Mouse (Mus musculus): ENCODE results near the gene Tom1l2. TPM values are rescaled to one million over a fixed set of nuclear protein-coding genes. Genes with fewer than 3 reads are reported as not detected.

Gene Tom1l2
- total RNA-seq, 2 experiments from 2014 or later = 218 to 221 TPM

DNA sequence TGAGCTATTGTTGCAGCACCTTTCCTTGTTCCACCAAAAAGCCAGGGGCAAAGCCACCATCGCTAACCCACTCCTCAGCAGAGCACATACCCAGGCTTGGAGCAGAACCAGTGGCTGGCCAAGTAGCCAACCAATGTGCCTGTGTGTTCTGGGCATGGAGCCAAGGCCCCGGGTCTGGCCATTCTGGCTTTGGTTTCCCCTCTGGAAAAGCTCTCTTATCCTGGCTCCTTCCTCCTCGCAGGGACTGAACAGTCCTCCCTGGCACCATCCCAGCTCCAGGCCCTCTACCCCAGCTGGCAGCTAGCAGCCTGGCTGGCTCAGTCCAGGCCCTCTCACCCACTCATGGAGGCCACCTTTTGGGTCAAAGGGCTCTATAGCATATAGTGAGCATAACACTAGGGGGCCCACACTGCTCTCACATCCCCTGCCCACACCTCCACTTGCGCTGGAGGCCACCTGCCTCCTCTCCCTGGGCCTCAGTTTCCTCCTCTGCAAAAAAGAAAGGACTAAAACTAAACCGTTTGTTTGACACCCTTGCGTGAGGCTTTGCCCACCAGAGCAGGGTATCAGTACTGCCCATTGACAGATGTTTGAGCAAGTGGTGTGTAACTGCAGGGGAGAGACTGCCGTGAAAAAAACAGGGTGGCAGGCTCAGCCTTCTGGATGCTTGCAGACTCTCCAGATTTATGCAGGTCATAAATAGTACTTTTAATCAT, 143.3 kb downstream of the Tom1l2 start:
- DNase-seq (ENCODE audit: low spot score in 2 of 2) = peak; percentile 66 to 74

- DNase-seq (ENCODE audit: low spot score in 2 of 2) = no peak
Measured at GRCm38 (mm10) chr11:60208712-60209111, 144.0 kb downstream of the Tom1l2 start.

DNA sequence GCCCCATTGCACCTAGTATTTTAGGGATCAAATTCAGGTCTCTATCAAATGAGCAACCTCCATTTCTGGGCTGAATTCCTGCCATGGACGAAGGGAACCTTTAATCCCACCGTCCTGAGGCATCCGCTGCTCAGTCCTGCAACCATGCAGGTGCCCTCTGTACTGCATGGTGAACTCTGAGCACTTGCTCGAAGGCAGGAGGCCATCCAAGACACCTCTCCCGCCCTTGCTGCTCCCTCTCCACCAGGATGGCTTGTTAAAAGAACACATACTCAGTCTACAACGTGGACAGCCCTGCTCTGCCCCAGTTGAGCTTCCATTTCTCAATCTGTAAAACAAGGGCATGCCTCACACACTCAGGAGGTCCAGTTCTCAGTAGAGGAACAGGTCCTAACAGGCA, 144.5 kb downstream of the Tom1l2 start:
- DNase-seq (ENCODE audit: low spot score in 2 of 2) = no peak

DNA sequence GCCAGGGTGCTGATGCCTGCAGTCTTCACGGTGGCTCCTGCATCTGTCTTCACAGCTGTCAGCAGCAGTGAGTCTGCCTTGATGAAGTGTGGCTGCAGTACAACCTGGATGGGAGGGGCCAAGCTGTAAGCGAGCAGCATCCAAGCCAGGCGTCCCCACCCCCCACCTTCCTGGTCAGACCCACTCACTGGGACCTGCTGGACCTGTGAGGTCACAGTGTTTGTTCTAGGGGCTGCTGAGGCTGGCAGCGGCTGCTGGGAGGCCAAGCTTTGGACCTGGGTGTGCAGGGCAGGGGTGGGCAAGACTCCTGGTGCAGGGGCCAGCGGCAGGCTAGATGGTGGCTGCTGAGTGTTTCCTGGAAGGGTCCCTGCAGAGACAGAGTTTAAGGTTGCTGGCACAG, 146.5 kb downstream of the Tom1l2 start:
- DNase-seq (ENCODE audit: low spot score in 2 of 2) = no peak

GRCm38 (mm10) chr11:60205026-60205425, 147.7 kb downstream of the Tom1l2 start:
- no peak for DNase-seq (ENCODE audit: low spot score in 2 of 2)

DNA sequence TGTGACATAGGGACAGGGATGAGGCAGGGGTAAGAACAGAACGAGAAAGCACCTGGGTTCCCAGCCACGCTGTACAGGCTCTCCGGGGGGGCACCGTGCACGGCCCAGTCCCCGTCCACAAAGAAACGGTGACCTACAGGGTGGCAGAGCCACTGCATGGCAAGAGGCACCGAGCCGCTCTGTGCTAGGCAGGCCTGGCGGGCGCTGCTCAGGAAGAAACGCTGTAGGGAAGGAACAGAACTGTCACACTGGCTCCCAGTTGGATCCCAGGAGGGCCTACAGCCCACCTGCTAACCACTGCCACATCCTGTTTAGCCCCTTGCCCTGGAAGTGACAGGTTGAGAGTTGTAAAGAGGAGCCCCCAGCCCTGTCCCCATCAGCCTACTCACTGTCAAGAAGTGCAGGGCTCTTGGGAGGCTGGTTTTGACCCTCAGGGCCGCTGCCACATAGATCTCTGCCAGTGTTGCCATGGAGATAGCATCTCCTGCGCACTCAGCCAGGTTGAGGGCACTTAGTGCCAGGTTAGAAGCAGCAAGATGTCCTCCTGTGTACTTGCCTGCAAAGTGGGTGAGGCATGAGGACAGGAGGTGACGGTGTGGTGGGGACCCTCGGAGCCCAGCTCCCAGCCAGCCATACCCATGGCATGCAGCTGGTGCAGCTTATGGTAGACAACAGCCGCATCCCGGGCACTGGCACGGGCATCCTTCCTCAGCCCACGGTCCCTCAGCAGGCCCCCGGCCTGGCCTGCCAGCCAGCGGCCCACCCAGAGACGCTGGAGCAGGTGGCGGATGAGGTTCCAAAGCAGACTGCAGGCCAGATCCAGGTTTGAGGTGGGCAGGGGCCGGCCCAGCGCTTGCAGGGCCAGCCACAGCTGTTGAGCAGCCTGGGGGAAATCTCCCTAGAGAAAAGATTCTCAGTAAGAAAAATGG, 149.7 kb downstream of the Tom1l2 start:
- no peak for DNase-seq (ENCODE audit: low spot score in 2 of 2)

GRCm38 (mm10) chr11:60200384-60200783, 152.3 kb downstream of the Tom1l2 start:
- no peak for DNase-seq (ENCODE audit: low spot score in 2 of 2)

DNA sequence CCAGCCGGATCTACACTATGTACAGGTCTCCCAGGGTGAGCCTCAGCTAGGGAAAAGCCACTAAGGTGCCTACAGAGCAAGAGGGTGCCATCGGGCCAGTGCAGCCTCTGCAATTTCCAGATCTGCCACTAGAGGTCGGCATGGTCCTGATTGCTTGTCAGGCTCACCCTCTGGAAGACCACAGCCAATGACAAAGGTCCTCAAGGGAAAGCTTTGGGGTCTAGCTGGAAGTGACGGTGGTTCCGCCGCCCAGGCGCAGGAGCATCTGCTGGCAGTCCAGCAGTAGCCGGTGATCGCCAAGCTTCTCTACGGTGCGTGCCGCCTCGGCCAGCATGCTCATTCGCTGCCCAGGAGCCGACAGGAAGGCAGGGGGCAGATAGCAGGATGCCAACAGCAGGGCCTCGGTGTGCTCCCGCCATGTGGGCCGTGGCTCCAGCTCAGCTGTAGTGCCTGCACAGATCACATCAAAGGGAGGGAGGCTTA, 153.0 kb downstream of the Tom1l2 start:
- peak; percentile 93 to 96 for DNase-seq (ENCODE audit: low spot score in 2 of 2)

- no peak for DNase-seq (ENCODE audit: low spot score in 2 of 2)
Measured at GRCm38 (mm10) chr11:60198651-60199050, 154.1 kb downstream of the Tom1l2 start.

DNA sequence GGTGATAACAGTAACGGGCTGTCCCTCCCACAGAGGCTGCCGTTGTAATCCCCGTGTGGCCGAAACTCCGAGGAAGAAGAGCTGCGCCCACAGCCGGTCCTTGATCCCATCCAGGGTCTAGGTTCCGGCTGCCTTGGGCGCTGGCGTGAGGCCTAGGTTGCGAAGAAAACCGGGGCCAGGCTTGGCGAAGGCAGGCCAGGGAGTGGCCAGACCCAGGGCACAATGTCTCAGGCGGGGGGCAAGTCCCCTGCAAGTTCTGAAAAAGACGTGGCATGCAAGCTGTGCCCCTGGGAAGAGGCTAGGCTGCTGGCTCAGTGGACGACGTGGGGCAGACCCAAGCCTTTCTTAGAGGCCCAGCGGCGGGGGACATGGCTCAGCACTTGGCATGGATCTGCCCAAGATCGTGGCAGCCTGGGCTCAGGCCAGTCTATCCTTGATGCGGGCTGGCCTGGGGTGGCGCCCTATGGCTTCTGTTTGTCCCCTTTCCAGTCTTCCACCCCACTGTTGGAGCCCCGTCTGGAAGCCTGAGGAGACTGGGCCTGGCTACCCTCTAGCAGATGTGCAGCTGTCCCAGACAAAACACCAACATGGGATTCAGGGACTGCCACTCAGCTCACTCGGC, 154.6 kb downstream of the Tom1l2 start:
- no peak for DNase-seq (ENCODE audit: low spot score in 2 of 2)

DNA sequence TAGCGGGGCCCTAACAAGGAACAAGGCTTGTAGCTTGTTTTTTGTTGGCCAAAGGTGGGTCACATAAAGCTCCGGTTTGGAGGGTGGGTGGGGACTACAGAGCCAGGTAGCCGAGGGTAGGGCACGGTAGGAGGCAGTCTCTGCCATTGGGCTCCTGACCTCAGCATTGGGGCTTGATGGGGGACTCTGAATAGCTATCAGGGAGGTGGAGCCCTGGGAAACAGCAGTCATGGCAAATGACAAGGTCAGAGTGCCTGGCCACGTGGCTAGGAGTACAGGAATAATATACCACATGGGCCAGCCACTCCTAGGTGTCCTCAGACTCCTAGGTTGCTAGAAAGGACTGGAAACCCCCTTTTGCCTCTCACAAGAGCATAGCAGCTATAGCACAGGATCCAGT, 156.4 kb downstream of the Tom1l2 start:
- DNase-seq (ENCODE audit: low spot score in 2 of 2) = no peak

GRCm38 (mm10) chr11:60195108-60195507, 157.6 kb downstream of the Tom1l2 start:
- no peak for DNase-seq (ENCODE audit: low spot score in 2 of 2)

DNA sequence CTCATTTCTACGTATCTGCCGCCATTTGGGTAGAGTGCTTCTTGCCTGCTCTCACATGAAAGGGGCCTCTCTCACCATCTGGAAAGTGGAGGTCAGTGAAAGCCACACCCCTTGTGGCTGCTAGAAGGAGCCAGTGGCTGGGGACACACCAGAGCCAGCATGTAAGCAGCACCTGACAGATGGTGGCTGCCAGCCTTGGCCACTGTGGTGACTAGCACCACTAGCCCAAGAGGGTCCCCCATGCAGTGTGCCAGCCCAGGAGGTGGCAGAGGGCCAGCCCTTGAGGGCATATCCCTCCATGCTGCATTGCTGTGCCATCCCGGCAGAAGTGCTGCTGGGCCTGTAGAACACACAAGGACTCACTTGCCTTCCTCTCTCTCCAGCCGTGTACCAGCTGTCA, 159.1 kb downstream of the Tom1l2 start:
- no peak for DNase-seq (ENCODE audit: low spot score in 2 of 2)

DNA sequence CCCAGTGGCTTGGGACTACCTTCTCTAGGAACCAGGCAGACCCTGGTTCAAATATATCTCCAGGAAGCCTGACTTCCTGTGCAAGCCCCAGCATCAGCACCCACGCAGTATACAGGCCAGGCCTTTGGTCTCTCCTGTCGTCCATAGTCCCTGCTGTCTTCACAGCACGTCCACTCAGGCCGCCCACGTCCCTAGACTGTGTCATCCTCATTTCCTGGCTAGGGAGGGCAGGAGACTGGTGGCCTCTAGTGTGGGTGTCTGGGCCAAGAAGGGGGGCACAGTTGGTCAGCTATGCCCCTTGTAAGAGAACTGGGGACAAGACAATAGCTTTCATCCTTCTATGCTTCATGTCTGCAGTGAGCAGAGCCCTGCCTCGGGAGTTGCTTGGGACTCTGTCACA, 160.2 kb downstream of the Tom1l2 start:
- DNase-seq (ENCODE audit: low spot score in 2 of 2) = no peak

DNA sequence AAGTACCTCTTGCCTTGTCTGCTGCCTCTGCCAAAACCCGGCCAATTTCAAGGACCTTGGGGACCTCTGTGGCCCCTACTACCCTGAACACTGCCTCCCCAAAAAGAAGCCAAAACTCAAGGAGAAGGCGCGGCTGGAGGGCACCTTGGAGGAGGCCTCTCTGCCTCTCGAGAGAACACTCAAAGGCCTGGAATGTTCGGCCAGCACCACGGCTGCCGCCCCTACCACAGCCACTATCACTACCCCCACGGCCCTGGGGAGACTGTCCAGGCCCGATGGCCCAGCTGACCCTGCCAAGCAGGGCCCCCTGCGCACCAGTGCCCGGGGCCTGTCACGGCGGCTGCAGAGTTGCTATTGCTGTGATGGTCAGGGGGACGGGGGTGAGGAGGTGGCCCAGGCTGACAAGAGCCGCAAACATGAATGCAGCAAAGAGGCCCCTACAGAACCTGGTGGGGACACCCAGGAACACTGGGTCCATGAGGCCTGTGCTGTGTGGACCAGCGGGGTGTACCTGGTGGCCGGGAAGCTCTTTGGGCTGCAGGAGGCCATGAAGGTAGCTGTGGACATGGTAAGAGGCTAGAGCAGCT, 162.6 kb downstream of the Tom1l2 start:
- DNase-seq (ENCODE audit: low spot score in 2 of 2) = no peak

- peak; percentile 33 to 56 for DNase-seq (ENCODE audit: low spot score in 2 of 2)
Measured at GRCm38 (mm10) chr11:60189501-60190040, 163.1 kb downstream of the Tom1l2 start.

DNA sequence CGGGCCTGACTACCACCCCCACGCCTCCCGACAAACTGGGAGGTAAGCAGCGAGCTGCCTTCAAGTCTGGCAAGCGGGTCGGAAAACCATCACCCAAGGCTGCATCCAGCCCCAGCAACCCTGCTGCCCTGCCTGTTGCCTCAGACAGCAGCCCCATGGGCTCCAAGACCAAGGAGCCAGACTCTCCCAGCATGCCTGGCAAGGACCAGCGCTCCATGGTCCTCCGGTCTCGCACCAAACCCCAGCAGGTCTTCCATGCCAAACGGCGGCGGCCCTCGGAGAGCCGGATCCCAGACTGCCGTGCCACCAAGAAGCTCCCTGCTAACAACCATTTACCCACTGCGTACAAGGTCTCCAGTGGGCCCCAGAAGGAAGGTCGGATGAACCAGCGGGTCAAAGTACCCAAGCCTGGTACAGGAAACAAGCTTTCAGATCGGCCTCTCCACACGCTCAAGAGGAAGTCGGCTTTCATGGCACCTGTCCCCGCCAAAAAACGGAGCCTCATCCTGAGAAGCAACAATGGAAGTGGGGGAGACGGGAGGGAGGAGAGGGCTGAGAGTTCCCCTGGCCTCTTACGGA, 164.3 kb downstream of the Tom1l2 start:
- DNase-seq (ENCODE audit: low spot score in 2 of 2) = no peak

GRCm38 (mm10) chr11:60187070-60187469, 165.6 kb downstream of the Tom1l2 start:
- DNase-seq (ENCODE audit: low spot score in 2 of 2) = no peak

DNA sequence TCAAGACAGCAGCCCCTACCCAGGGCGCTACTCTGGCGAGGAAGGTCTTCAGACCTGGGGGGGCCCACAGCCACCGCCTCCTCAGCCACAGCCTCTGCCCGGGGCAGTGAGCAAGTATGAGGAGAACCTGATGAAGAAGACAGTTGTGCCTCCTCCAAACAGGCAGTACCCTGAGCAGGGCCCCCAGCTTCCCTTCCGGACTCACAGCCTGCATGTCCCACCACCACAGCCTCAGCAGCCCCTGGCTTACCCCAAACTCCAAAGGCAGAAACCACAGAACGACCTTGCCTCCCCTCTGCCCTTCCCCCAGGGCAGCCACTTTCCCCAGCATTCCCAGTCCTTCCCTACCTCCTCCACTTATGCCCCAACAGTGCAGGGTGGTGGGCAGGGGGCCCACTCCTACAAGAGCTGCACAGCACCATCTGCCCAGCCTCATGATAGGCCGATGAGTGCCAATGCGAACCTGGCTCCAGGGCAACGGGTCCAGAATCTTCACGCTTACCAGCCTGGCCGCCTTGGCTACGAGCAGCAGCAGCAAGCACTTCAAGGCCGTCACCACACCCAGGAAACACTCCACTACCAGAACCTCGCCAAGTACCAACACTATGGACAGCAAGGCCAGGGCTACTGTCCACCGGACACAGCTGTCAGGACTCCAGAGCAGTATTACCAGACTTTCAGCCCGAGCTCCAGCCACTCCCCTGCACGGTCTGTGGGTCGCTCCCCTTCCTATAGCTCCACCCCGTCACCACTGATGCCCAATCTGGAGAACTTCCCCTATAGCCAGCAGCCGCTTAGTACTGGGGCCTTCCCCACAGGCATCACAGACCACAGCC, 167.1 kb downstream of the Tom1l2 start:
- DNase-seq (ENCODE audit: low spot score in 2 of 2) = peak in 1 of 2 experiments; percentile 37
